Mouse (Mus musculus) hindbrain, embryonic 11.5 days (tissue): ENCODE data around the gene Adgb. TPM values are rescaled to one million over a fixed set of nuclear protein-coding genes. Genes with fewer than 3 reads are reported as not detected.

Experiments
- ATAC-seq: fragments of 200-750 bp; cut with Nextera tagmentation; 2 replicates; pipeline ENCODE4 v1.8.0; 2017; ENCODE audit warnings: mild to moderate bottlenecking, moderate TSS enrichment, moderate library complexity; ENCODE audit not compliant: low FRiP score
- DNase-seq: peaks from one replicate; pipeline ENCODE4 v3.0.0-alpha.2; 2015; ENCODE audit warnings: low spot score
- H3K27ac ChIP-seq: fragments of 300-500 bp; sonication (generic); 2 replicates; pipeline ENCODE4 v1.5.1; 2014; ENCODE audit warnings: mild to moderate bottlenecking, low read depth, low read length
- H3K27me3 ChIP-seq: fragments of 300-500 bp; sonication (generic); 2 replicates; pipeline ENCODE4 v1.6.1; 2014; ENCODE audit warnings: mild to moderate bottlenecking, low read length, moderate library complexity, mixed read lengths; ENCODE audit not compliant: control insufficient read depth, insufficient read depth
- H3K36me3 ChIP-seq: fragments of 300-500 bp; sonication (generic); 2 replicates; pipeline ENCODE4 v1.6.1; 2014; ENCODE audit warnings: mild to moderate bottlenecking, low read length, moderate library complexity, mixed read lengths; ENCODE audit not compliant: control insufficient read depth, insufficient read depth
- H3K4me1 ChIP-seq: fragments of 300-500 bp; sonication (generic); replicated peaks from 2 replicates; pipeline ENCODE4 v1.6.1; 2014; ENCODE audit warnings: low read length, mixed read lengths; ENCODE audit not compliant: control insufficient read depth, insufficient read depth
- H3K4me2 ChIP-seq: fragments of 300-500 bp; sonication (generic); replicated peaks from 2 replicates; pipeline ENCODE4 v1.6.1; 2014; ENCODE audit warnings: mild to moderate bottlenecking, low read depth, low read length
- H3K4me3 ChIP-seq: fragments of 300-500 bp; sonication (generic); 2 replicates; pipeline ENCODE4 v1.5.1; 2014; ENCODE audit warnings: low read depth, low read length
- H3K9ac ChIP-seq: fragments of 300-500 bp; sonication (generic); 2 replicates; pipeline ENCODE4 v1.6.1; 2014; ENCODE audit warnings: low read depth, low read length
- H3K9me3 ChIP-seq: fragments of 300-500 bp; sonication (generic); 2 replicates; pipeline ENCODE4 v1.6.1; 2016; ENCODE audit warnings: low read length; ENCODE audit not compliant: control insufficient read depth
- WGBS: fragments of 180-500 bp; shearing (Covaris S2); extraction: QIAGEN DNeasy Blood & Tissue Kit; methylation state at CpG from one replicate; pipeline ENCODE4 v1.1.7; 2014; 5-methylcytosine and 5-hydroxymethylcytosine counted together
- polyA plus RNA-seq: library from polyadenylated mRNA; unstranded; fragments of >200 nt; fragmentation: Nextera tagmentation; extraction: Ambion mirVana; gene quantifications from 2 replicates; pipeline ENCODE4 v1.2.1, GENCODE M21; 2014

Adgb gene
- polyA plus RNA-seq, 1 experiment from 2014 or later: 0.05 TPM

DNA sequence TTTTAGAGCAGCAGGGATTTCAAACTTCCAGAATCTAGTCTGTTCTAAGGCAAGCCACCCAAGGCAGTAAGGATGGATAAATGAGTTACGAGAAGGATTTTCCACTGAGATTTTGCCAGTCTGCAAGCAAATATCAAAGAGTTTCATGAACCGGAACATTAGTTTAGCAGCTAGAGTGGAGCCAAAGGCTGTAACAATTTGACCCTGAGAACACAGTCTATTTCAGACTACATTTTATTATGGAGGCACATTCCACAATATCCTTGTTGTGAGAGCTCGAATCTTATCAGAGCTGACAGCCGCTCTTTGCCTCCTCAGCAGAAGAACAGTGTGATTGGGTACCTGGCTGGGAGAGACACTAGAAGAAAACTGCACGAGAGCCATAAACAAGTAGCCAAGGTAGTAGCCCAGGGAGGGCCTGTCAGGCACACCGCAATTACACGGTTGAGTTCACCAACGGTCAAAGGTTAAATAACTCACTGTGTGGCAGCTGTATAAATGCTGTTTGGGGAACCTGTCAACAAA is 171.1 kb downstream of the Adgb start:
- no peak overlapping the region for H3K4me2 ChIP-seq
- H3K9ac ChIP-seq: no peak overlapping the region
- WGBS: 19% methylated on average over 8 of the region's 8 CpGs
- no peaks in the 10 kb centered on the region for H3K4me1 ChIP-seq
- H3K9me3 ChIP-seq: no peaks in the 10 kb centered on the region
- DNase-seq (peak; percentile 60), ATAC-seq (peak; percentile 77)
- H3K4me3 ChIP-seq: no peak overlapping the region
- H3K27ac ChIP-seq: no peak overlapping the region
- no peaks in the 10 kb centered on the region for H3K36me3 ChIP-seq
- H3K27me3 ChIP-seq: no peaks in the 10 kb centered on the region

DNA sequence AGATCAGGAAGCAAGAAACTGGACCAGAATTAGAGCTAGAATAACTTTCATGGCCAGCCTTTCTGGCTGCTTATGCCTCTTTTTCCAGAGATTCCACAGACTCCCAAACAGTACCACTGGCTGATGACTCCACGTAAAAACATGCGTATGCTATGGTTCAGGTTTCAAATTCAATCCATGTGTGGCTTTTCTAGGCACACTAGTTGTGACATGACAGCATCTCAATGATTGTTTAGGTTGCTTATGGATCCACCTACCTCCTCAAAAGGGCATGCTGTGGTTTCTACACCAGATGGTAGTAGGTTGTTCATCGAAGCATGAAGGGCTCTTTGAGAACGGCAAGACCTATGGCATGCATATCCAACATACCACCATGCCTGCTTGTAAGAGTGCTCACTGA is 172.1 kb downstream of the Adgb start:
- no peak for DNase-seq
- H3K27me3 ChIP-seq: no peaks in the 10 kb centered on the region
- no peak overlapping the region for H3K9ac ChIP-seq
- no peak overlapping the region for H3K27ac ChIP-seq
- ATAC-seq: no peak
- WGBS: 70% methylated on average over 4 of the region's 4 CpGs
- H3K4me2 ChIP-seq: no peak overlapping the region
- H3K4me3 ChIP-seq: no peak overlapping the region
- no peaks in the 10 kb centered on the region for H3K36me3 ChIP-seq
- H3K9me3 ChIP-seq: no peaks in the 10 kb centered on the region
- no peaks in the 10 kb centered on the region for H3K4me1 ChIP-seq

- DNase-seq (no peak), ATAC-seq (no peak)
- no peaks in the 10 kb centered on the region for H3K36me3 ChIP-seq
- no peaks in the 10 kb centered on the region for H3K27me3 ChIP-seq
- H3K4me3 ChIP-seq: no peak overlapping the region
- H3K9me3 ChIP-seq: no peaks in the 10 kb centered on the region
- H3K9ac ChIP-seq: no peak overlapping the region
- no peak overlapping the region for H3K4me2 ChIP-seq
- WGBS: 54% methylated on average over 2 of the region's 2 CpGs
- no peaks in the 10 kb centered on the region for H3K4me1 ChIP-seq
- no peak overlapping the region for H3K27ac ChIP-seq
Measured at GRCm38 (mm10) chr10:10287221-10287867, 184.8 kb downstream of the Adgb start.

Other genes with a start within 250 kb of the Adgb start
- gene Rab32, start 85.9 kb upstream of the Adgb start, polyA plus RNA-seq: 15.1 and 15.7 TPM in 2 replicates
- gene Gm10944, start 209.0 kb upstream of the Adgb start, polyA plus RNA-seq: not detected in 2 replicates